Mouse (Mus musculus): ENCODE measurements around the gene Gamt. TPM values are rescaled to one million over a fixed set of nuclear protein-coding genes. Genes with fewer than 3 reads are reported as not detected.
"Not testable (repeated sequence)": the region's sequence is repeated elsewhere in the genome, so short reads cannot be mapped to it uniquely, and the experiment has no call there.

Gene Gamt
- polyA plus RNA-seq, 1 experiment from 2014 or later = 22.4 TPM

DNA sequence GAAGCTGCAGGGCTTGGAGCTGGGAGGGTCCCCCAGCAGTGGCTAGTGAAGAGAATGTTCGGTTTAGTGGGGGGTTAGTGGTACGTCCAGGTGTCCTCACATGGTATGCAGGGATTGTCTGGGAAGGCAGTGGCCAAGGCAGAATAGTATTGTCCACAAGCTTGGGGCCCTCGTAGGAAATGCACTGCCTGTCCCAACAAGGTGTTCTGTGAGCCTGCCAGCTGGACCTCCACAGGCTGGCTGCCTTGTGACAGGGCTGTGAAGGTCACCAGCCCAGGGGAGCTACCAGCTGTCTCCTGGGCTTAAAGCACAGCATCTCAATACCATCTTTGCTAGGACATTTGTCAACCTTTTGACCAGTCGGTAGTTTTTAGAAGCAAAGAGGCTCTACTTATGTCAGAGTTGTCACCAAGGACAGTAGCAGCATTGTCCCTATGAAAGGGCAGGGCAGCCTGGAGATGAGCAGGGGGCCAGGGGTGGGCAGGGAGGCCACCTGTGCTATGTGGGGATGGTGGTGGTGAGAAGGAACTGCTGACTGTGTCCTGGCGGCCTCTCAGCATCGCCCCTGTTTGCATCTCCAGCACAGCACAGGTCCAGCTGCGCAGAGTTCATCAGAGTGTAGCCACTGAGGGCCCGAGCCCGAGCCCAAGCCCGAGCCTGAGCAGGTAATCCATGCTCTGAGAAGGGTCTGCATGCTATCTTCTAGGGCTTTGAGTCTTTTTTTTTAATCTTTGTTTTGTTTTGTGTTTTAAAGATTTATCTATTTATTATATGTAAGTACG, 8.1 kb downstream of the Gamt start:
- H3K36me3 ChIP-seq (replicated peaks; ENCODE audit: control insufficient read depth, insufficient read depth, low read depth, low read length) = peaks cover 6% of the 10 kb centered on the region

DNA sequence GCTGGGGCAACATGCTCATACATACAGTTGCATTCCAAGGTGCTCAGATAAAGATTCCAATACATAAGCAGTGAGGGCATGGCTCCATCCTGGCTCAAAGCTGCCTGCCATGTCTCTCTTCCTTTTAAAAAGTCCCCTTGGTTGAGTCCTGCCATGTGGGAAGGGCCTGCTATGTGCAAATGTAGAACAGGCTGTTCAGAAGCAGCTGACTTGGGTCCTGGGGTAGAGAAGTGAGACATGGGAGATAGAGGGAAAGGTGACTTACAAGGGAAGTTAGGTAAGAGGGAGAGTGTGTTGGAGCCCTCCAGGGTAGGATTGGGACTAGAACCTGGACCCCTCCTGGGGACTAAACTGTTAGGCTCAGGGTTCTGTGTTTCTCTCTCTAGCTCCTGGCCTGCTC, 8.8 kb downstream of the Gamt start:
- Histone ChIP-seq H3K36me3 (replicated peaks; ENCODE audit: control insufficient read depth, insufficient read depth, low read depth, low read length) (peaks cover 6% of the 10 kb centered on the region), H3K4me1 (ENCODE audit: control insufficient read depth, insufficient read depth, low read length) (no peaks in the 10 kb centered on the region; the same call in 1 of the 2 replicates), H3K4me2 (ENCODE audit: low read depth, low read length) (no peak overlapping the region), H3K27ac (replicated peaks; ENCODE audit: low read depth, low read length) (no peak overlapping the region), H3K27me3 (ENCODE audit: control insufficient read depth, insufficient read depth, low read length) (no peaks in the 10 kb centered on the region), H3K9me3 (replicated peaks; ENCODE audit: control insufficient read depth, low read length) (no peaks in the 10 kb centered on the region), H3K4me3 (ENCODE audit: low read depth, low read length) (no peak overlapping the region), H3K9ac (replicated peaks; ENCODE audit: low read length) (no peak overlapping the region)
- DNase-seq (ENCODE audit: low spot score) (no peak), ATAC-seq (replicated peaks; ENCODE audit: insufficient number of reproducible peaks, low FRiP score, low TSS enrichment, low read depth) (no peak)

More for the DNA sequence above, 8.1 kb downstream of the Gamt start:
- ATAC-seq (replicated peaks; ENCODE audit: insufficient number of reproducible peaks, low FRiP score, low TSS enrichment, low read depth) (no peak), DNase-seq (ENCODE audit: low spot score) (no peak)
- H3K4me2 ChIP-seq (ENCODE audit: low read depth, low read length) = no peak overlapping the region
- H3K9ac ChIP-seq (replicated peaks; ENCODE audit: low read length) = no peak overlapping the region
- H3K4me3 ChIP-seq (ENCODE audit: low read depth, low read length) = no peak overlapping the region
- no peak overlapping the region for H3K27ac ChIP-seq (replicated peaks; ENCODE audit: low read depth, low read length)
- no peaks in the 10 kb centered on the region; the same call in 1 of the 2 replicates for H3K4me1 ChIP-seq (ENCODE audit: control insufficient read depth, insufficient read depth, low read length)
- H3K9me3 ChIP-seq (replicated peaks; ENCODE audit: control insufficient read depth, low read length) = no peaks in the 10 kb centered on the region
- H3K27me3 ChIP-seq (ENCODE audit: control insufficient read depth, insufficient read depth, low read length) = no peaks in the 10 kb centered on the region
- WGBS = 91% methylated on average over 11 of the region's 11 CpGs

DNA sequence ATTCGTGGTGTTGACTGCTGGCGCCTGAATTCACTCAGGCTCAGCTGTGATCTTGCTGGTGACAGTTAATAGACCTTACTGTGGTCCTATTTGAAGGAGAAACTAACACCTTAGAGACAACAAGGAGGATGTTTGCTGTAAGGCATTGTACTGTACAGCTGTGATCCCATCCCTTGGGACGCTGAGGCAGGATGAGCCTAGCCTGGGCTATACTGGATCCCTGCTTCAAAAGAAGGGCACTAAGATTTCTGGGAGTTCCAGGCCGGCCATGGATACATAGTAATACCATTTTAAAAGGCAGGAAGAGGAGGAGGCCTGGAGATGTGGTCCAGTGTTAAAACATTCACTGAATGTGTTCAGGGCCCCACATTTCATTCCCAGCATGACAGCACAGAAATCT, 10.2 kb downstream of the Gamt start:
- no peak for DNase-seq (ENCODE audit: low spot score)
- Histone ChIP-seq H3K27ac (replicated peaks; ENCODE audit: low read depth, low read length) (no peak overlapping the region), H3K9me3 (replicated peaks; ENCODE audit: control insufficient read depth, low read length) (no peaks in the 10 kb centered on the region), H3K4me3 (ENCODE audit: low read depth, low read length) (peak overlapping the region; percentile 13; the same call in 1 of the 2 replicates), H3K27me3 (ENCODE audit: control insufficient read depth, insufficient read depth, low read length) (no peaks in the 10 kb centered on the region), H3K4me2 (ENCODE audit: low read depth, low read length) (no peak overlapping the region), H3K9ac (replicated peaks; ENCODE audit: low read length) (no peak overlapping the region), H3K36me3 (replicated peaks; ENCODE audit: control insufficient read depth, insufficient read depth, low read depth, low read length) (peaks cover 6% of the 10 kb centered on the region; the same call in 1 of the 2 replicates), H3K4me1 (ENCODE audit: control insufficient read depth, insufficient read depth, low read length) (no peaks in the 10 kb centered on the region; the same call in 1 of the 2 replicates)
- WGBS = 82% methylated on average over 4 of the region's 4 CpGs
- ATAC-seq (replicated peaks; ENCODE audit: insufficient number of reproducible peaks, low FRiP score, low TSS enrichment, low read depth) = no peak

DNA sequence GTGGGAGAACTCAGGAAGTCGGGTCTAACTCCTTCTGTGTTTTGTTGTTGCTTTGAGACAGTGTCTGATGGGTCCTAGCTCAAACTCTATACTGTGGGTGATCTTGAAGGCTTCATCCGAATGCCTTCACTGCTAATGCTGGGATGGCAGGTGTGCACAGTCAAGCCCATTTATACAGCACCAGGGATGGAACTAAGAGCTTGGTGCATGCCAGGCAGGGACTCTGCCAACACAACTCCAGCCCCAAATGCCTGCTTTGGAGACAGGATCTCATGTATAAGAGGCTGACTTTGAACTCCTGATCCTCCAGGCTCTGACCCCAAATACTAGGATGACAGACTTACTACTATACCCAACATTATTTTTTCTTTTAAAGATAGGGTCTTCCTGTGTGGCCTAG, 10.8 kb downstream of the Gamt start:
- H3K9ac ChIP-seq (replicated peaks; ENCODE audit: low read length) = peak overlapping the region; percentile 84
- peak overlapping the region; percentile 55 for H3K4me2 ChIP-seq (ENCODE audit: low read depth, low read length)
- no peak overlapping the region for H3K27ac ChIP-seq (replicated peaks; ENCODE audit: low read depth, low read length)
- ATAC-seq (replicated peaks; ENCODE audit: insufficient number of reproducible peaks, low FRiP score, low TSS enrichment, low read depth) (no peak), DNase-seq (ENCODE audit: low spot score) (no peak)
- 39% methylated on average over 2 of the region's 2 CpGs for WGBS
- peak overlapping the region; percentile 78 for H3K4me3 ChIP-seq (ENCODE audit: low read depth, low read length)
- H3K27me3 ChIP-seq (ENCODE audit: control insufficient read depth, insufficient read depth, low read length) = no peaks in the 10 kb centered on the region
- peaks cover 2% of the 10 kb centered on the region; the same call in 1 of the 2 replicates for H3K36me3 ChIP-seq (replicated peaks; ENCODE audit: control insufficient read depth, insufficient read depth, low read depth, low read length)
- H3K4me1 ChIP-seq (ENCODE audit: control insufficient read depth, insufficient read depth, low read length) = no peaks in the 10 kb centered on the region; the same call in 1 of the 2 replicates
- H3K9me3 ChIP-seq (replicated peaks; ENCODE audit: control insufficient read depth, low read length) = no peaks in the 10 kb centered on the region

DNA sequence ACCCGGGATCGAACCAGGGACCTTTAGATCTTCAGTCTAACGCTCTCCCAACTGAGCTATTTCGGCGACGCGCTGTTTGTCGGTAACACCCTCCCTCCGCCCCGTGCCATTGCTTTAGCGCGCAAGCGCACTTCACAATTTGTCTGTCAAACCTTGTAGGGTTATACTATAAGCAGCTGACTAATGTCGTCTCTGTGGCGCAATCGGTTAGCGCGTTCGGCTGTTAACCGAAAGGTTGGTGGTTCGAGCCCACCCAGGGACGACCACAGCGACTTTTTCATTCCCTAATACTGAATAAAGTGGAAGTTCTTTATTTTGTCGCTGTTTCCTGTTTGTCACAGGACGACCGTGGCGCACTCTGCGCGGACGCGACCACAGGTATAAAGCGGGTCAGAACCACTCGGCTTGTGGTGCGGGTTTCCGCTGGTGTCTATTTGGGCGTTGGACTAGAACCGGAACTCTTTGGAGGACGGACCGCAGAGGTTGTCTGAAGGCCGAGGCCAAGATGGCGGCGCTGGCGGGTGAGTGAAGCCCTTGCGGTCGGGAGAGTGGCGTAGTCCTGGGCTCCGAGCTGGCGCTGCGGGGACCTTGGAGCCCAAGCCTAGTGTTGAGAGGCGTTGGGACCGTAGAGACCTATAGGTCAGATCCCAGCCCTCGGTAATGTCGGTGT, 11.7 kb downstream of the Gamt start, which contains the start of gene Ndufs7:
Gene Ndufs7 (plus strand): TSS at position 151 of the 670 bp plus-strand sequence.
- DNase-seq (ENCODE audit: low spot score) (peak; percentile 94), ATAC-seq (replicated peaks; ENCODE audit: insufficient number of reproducible peaks, low FRiP score, low TSS enrichment, low read depth) (peak; percentile 78)
- H3K9ac ChIP-seq (replicated peaks; ENCODE audit: low read length) = peak within 1 kb of the TSS; percentile 84
- WGBS = under 1% methylated on average over 53 of the region's 53 CpGs
- no peaks in the 10 kb centered on the region; the same call in 1 of the 2 replicates for H3K4me1 ChIP-seq (ENCODE audit: control insufficient read depth, insufficient read depth, low read length)
- peak within 1 kb of the TSS; percentile 52 for H3K27ac ChIP-seq (replicated peaks; ENCODE audit: low read depth, low read length)
- H3K36me3 ChIP-seq (replicated peaks; ENCODE audit: control insufficient read depth, insufficient read depth, low read depth, low read length) = no peaks in the 10 kb centered on the region
- no peaks in the 10 kb centered on the region for H3K27me3 ChIP-seq (ENCODE audit: control insufficient read depth, insufficient read depth, low read length)
- H3K4me3 ChIP-seq (ENCODE audit: low read depth, low read length) = peak within 1 kb of the TSS; percentile 78
- peak within 1 kb of the TSS; percentile 55 for H3K4me2 ChIP-seq (ENCODE audit: low read depth, low read length)
- no peaks in the 10 kb centered on the region for H3K9me3 ChIP-seq (replicated peaks; ENCODE audit: control insufficient read depth, low read length)

DNA sequence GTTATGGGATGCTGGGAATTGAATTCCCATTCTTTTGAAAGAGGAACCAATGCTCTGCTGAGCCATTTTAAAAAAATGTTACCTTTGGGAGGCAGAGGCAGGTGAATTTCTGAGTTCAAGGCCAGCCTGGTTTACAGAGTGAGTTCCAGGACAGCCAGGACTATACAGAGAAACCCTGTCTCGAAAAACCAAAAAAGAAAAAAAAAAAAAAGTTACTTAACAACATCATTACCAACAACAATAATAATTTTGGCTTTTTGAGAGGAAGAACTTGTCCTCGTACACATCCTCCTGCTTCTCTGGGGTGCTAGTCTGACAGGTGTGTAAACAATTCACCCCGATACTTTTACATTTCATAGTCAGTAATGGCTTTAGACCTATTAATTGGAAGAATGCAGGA, 12.4 kb downstream of the Gamt start:
- H3K9ac ChIP-seq (replicated peaks; ENCODE audit: low read length); H3K9me3 ChIP-seq (replicated peaks; ENCODE audit: control insufficient read depth, low read length); H3K27me3 ChIP-seq (ENCODE audit: control insufficient read depth, insufficient read depth, low read length); H3K4me1 ChIP-seq (ENCODE audit: control insufficient read depth, insufficient read depth, low read length); DNase-seq (ENCODE audit: low spot score); H3K27ac ChIP-seq (replicated peaks; ENCODE audit: low read depth, low read length); H3K4me2 ChIP-seq (ENCODE audit: low read depth, low read length); ATAC-seq (replicated peaks; ENCODE audit: insufficient number of reproducible peaks, low FRiP score, low TSS enrichment, low read depth); H3K36me3 ChIP-seq (replicated peaks; ENCODE audit: control insufficient read depth, insufficient read depth, low read depth, low read length): not testable (repeated sequence)
- peak overlapping the region; percentile 78; the same call in 1 of the 2 replicates for H3K4me3 ChIP-seq (ENCODE audit: low read depth, low read length)
- WGBS = 51% methylated on average over 3 of the region's 3 CpGs

DNA sequence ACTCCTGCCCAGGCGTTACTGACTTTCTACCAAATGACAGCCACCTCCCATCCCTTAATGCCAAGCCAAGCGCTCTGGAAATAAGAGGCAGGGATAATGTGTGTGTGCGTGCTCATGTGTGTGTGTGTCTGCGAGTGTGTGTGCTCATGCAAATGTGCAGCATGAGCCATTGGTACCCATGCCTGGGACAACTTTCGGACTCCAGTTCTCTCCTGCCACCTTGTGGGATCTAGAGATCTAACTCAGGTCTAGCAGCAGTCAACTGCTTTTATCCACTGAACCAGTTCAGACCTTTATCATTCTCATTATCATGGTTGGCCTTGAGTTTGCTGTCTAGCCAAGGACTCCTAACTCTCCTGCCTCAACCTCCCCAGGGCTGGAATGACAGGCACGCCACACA, 13.0 kb downstream of the Gamt start:
- no peak for ATAC-seq (replicated peaks; ENCODE audit: insufficient number of reproducible peaks, low FRiP score, low TSS enrichment, low read depth)
- Histone ChIP-seq H3K9me3 (replicated peaks; ENCODE audit: control insufficient read depth, low read length) (no peaks in the 10 kb centered on the region), H3K4me3 (ENCODE audit: low read depth, low read length) (no peak overlapping the region), H3K36me3 (replicated peaks; ENCODE audit: control insufficient read depth, insufficient read depth, low read depth, low read length) (no peaks in the 10 kb centered on the region; the same call in 1 of the 2 replicates), H3K4me2 (ENCODE audit: low read depth, low read length) (no peak overlapping the region), H3K4me1 (ENCODE audit: control insufficient read depth, insufficient read depth, low read length) (no peaks in the 10 kb centered on the region; the same call in 1 of the 2 replicates), H3K27ac (replicated peaks; ENCODE audit: low read depth, low read length) (no peak overlapping the region), H3K9ac (replicated peaks; ENCODE audit: low read length) (no peak overlapping the region), H3K27me3 (ENCODE audit: control insufficient read depth, insufficient read depth, low read length) (no peaks in the 10 kb centered on the region)
- DNase-seq (ENCODE audit: low spot score) = peak; percentile 67
- WGBS = 57% methylated on average over 6 of the region's 6 CpGs

DNA sequence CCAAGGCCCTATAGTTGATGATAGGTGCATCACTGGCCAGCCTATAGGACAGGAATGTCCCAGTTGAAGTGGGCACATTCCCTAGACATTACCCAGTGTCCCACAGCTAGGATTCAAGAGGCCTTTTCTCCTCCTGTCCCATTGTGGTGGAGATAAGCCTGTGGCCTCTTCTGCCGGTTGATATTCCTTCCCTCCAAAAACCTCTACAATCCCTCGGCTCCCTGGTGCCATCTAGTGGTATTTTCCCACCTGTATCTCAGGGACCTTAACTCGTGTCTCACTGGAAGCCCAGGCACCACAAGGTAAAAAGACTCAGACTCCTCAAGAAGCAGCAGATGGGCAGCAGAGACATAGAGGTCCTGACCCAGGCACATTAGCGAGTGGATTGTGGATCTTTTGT, 15.2 kb downstream of the Gamt start:
- H3K4me3 ChIP-seq (ENCODE audit: low read depth, low read length) = no peak overlapping the region

More for the DNA sequence above, 15.2 kb downstream of the Gamt start:
- no peaks in the 10 kb centered on the region for H3K27me3 ChIP-seq (ENCODE audit: control insufficient read depth, insufficient read depth, low read length)
- H3K4me2 ChIP-seq (ENCODE audit: low read depth, low read length) = no peak overlapping the region
- ATAC-seq (replicated peaks; ENCODE audit: insufficient number of reproducible peaks, low FRiP score, low TSS enrichment, low read depth) = 0 out of 2 replicates have a peak, but pooled peaks have one; percentile 4
- peaks cover 15% of the 10 kb centered on the region for H3K36me3 ChIP-seq (replicated peaks; ENCODE audit: control insufficient read depth, insufficient read depth, low read depth, low read length)
- peak; percentile 94 for DNase-seq (ENCODE audit: low spot score)
- no peak overlapping the region for H3K27ac ChIP-seq (replicated peaks; ENCODE audit: low read depth, low read length)
- H3K9me3 ChIP-seq (replicated peaks; ENCODE audit: control insufficient read depth, low read length) = no peaks in the 10 kb centered on the region
- H3K4me1 ChIP-seq (ENCODE audit: control insufficient read depth, insufficient read depth, low read length) = no peaks in the 10 kb centered on the region; the same call in 1 of the 2 replicates
- 8% methylated on average over 4 of the region's 4 CpGs for WGBS
- no peak overlapping the region; the same call in 1 of the 2 replicates for H3K9ac ChIP-seq (replicated peaks; ENCODE audit: low read length)

Measured in embryonic facial prominence, embryonic 11.5 days (tissue).